In the genomic region with DNA sequence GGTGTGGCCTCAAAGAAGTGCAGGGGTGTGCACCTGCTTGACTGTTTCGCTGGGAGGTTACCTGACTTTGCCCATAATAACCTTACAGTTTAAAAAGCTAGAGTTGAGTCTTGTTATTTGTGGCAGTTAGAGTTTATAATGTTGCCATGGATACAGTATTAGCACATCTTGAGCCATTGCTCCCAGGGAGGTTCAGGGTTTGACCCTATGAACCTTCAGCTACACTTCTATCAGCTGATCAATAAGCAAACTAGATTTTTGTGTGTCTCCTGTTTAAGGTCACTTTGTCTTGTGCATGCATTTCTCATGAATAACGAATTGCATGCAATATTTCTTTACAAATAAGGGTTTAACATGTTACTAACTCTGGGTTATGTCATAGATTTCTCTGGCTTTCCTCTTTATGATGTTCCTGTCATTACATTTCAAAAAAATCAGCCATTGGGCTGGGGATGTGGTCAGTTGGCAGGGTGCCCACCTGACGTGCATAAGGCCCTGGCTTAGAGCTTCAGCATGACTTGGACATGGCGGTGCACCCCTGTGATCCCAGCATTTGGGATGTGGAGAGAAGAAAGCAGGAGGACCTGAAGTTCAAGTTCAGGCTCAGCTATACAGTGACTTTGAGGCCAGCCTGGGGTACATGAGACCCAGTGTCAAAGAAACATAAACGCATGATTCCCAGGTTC, we compare ENCODE assay signal across 17 mouse cellular contexts.
"Had no signal": no experiment of that assay in that cellular context is flagged by ENCODE, and none has a peak within 500 bp of the region (broad histone marks: within the 10 kb centered on the region; RNA-seq: fewer than 3 reads in every experiment).

No protein-coding gene starts in this region.

- H3K4me2 ChIP-seq: intestine, embryonic 15.5 days; kidney, embryonic 15.5 days; limb, embryonic 12.5 days; limb, embryonic 15.5 days; liver, embryonic 15.5 days; lung, embryonic 15.5 days; midbrain, embryonic 11.5 days had no signal

- H3K9me3 ChIP-seq: intestine, embryonic 15.5 days; kidney, embryonic 15.5 days; limb, embryonic 12.5 days; limb, embryonic 15.5 days; liver, embryonic 15.5 days; lung, embryonic 15.5 days had no signal

- H3K27me3 ChIP-seq: intestine, embryonic 15.5 days; limb, embryonic 15.5 days; liver, embryonic 15.5 days; lung, embryonic 15.5 days had no signal

- H3K36me3 ChIP-seq: intestine, embryonic 15.5 days; kidney, embryonic 15.5 days; limb, embryonic 12.5 days; limb, embryonic 15.5 days; liver, embryonic 15.5 days; lung, embryonic 15.5 days had no signal

- H3K4me1 ChIP-seq: intestine, embryonic 15.5 days; liver, embryonic 15.5 days; lung, embryonic 15.5 days had no signal

- H3K9ac ChIP-seq: intestine, embryonic 15.5 days; kidney, embryonic 15.5 days; limb, embryonic 12.5 days; limb, embryonic 15.5 days; liver, embryonic 15.5 days; lung, embryonic 15.5 days had no signal

- H3K4me3 ChIP-seq: intestine, embryonic 15.5 days; kidney, embryonic 15.5 days; layer of hippocampus, adult 2 months; limb, embryonic 12.5 days; limb, embryonic 15.5 days; liver, embryonic 15.5 days; lung, embryonic 15.5 days had no signal

- H3K27ac ChIP-seq: intestine, embryonic 15.5 days; kidney, embryonic 15.5 days; layer of hippocampus, adult 2 months; limb, embryonic 12.5 days; limb, embryonic 15.5 days; liver, embryonic 15.5 days; lung, embryonic 15.5 days had no signal

- DNase-seq: kidney, adult 11 months; kidney, adult 8-10 months; kidney, postnatal 25 days; layer of hippocampus, adult 9-11 months; lung, postnatal 14 days; lung, postnatal 4 days; midbrain, embryonic 14.5 days; thymus, adult 18-20 months; thymus, postnatal 36 days had no signal

- ATAC-seq: intestine, embryonic 15.5 days had no signal
